Mouse (Mus musculus): ENCODE measurements around the gene Rab11a. TPM values are rescaled to one million over a fixed set of nuclear protein-coding genes. Genes with fewer than 3 reads are reported as not detected.

Rab11a gene
- polyA plus RNA-seq, 1 experiment from 2014 or later: 466 TPM

Small RNA genes within 50 kb of the gene (microRNA-seq; reads per million reads assigned to microRNA genes)
- gene Gm47308: not detected

Other genes starting within 250 kb of the Rab11a start
- 9.2 and 9.3 TPM in 2 replicates for gene Dennd4a, start 73.6 kb upstream of the Rab11a start, polyA plus RNA-seq (2015; fragmentation: Nextera tagmentation; extraction: Ambion mirVana)
- gene Slc24a1, start 213.8 kb upstream of the Rab11a start, polyA plus RNA-seq (2015; fragmentation: Nextera tagmentation; extraction: Ambion mirVana): 0.04 and 0.11 TPM in 2 replicates
- 32.1 and 37.1 TPM in 2 replicates for gene Ints14, start 223.1 kb upstream of the Rab11a start, polyA plus RNA-seq (2015; fragmentation: Nextera tagmentation; extraction: Ambion mirVana)